Mouse (Mus musculus) heart, adult 2 months (tissue): Measurements from ENCODE around the gene Nmi. TPM values are rescaled to one million over a fixed set of nuclear protein-coding genes. Genes with fewer than 3 reads are reported as not detected.

Experiments
- DNase-seq, 2 experiments: peaks; one replicate each; pipeline ENCODE4 v3.0.0; 2021
- H3K27ac ChIP-seq: fragments of 200-600 bp; 2 replicates; pipeline ENCODE4 v1.8.1; 2022
- H3K27me3 ChIP-seq: fragments of 200-500 bp; 2 replicates; pipeline ENCODE4 v1.6.1; 2012; ENCODE audit warnings: mild to moderate bottlenecking, low read length, inconsistent platforms, mixed read lengths; ENCODE audit not compliant: control insufficient read depth, insufficient read depth
- H3K36me3 ChIP-seq: fragments of 200-500 bp; 2 replicates; pipeline ENCODE4 v1.6.1; 2012; ENCODE audit warnings: low read length, inconsistent platforms; ENCODE audit not compliant: control insufficient read depth, insufficient read depth
- H3K4me1 ChIP-seq: fragments of 200-500 bp; 2 replicates; pipeline ENCODE4 v1.6.1; 2011; ENCODE audit warnings: low read length; ENCODE audit not compliant: control insufficient read depth, insufficient read depth
- H3K4me3 ChIP-seq: fragments of 200-600 bp; 2 replicates; pipeline ENCODE4 v1.8.1; 2022
- H3K79me2 ChIP-seq: fragments of 200-500 bp; replicated peaks from 2 replicates; pipeline ENCODE4 v1.6.1; 2012; ENCODE audit warnings: mild to moderate bottlenecking, inconsistent platforms, low read length, moderate library complexity, mixed read lengths; ENCODE audit not compliant: control insufficient read depth, insufficient read depth
- H3K9ac ChIP-seq: fragments of 200-500 bp; 2 replicates; pipeline ENCODE4 v1.6.1; 2012; ENCODE audit warnings: low read depth, mild to moderate bottlenecking, control low read depth, inconsistent platforms, low read length, mixed read lengths
- CTCF ChIP-seq: fragments of 200-600 bp; IDR thresholded peaks from 2 replicates; pipeline ENCODE4 v1.8.1; 2022; ENCODE audit warnings: antibody characterized with exemption, mild to moderate bottlenecking, moderate library complexity
- EP300 ChIP-seq: fragments of 200-500 bp; IDR thresholded peaks from 2 replicates; pipeline ENCODE4 v1.6.1; 2011; ENCODE audit warnings: low read depth, low read length, control low read depth; ENCODE audit not compliant: insufficient read depth
- POLR2A ChIP-seq: fragments of 200-500 bp; IDR thresholded peaks from 2 replicates; pipeline ENCODE4 v1.6.1; 2011; ENCODE audit warnings: mild to moderate bottlenecking, low read depth, low read length, control low read depth; ENCODE audit not compliant: insufficient read depth
- WGBS: fragments of 180-500 bp; shearing (Covaris S2); methylation state at CpG from one replicate; pipeline ENCODE4 v1.1.7; 2018; 5-methylcytosine and 5-hydroxymethylcytosine counted together
- intact Hi-C: fragments of 180-260 bp; cut with DNase I; formaldehyde crosslinking; loops from one replicate; pipeline ENCODE4 v1.15.1; 2025
- polyA plus RNA-seq: library from polyadenylated mRNA; depleted of rRNA; stranded (reverse); fragments of >200 nt; gene quantifications from 2 replicates; pipeline ENCODE4 v1.2.3, GENCODE M21; 2012; rRNA removed
- total RNA-seq, 2 experiments: library from RNA; stranded (reverse); gene quantifications; 2 replicates each; pipeline ENCODE4 v1.2.3; 2021

The Nmi gene
- total and polyA plus RNA-seq, 3 experiments, result 3.2 to 6.7 (median 5.1) TPM

DNA sequence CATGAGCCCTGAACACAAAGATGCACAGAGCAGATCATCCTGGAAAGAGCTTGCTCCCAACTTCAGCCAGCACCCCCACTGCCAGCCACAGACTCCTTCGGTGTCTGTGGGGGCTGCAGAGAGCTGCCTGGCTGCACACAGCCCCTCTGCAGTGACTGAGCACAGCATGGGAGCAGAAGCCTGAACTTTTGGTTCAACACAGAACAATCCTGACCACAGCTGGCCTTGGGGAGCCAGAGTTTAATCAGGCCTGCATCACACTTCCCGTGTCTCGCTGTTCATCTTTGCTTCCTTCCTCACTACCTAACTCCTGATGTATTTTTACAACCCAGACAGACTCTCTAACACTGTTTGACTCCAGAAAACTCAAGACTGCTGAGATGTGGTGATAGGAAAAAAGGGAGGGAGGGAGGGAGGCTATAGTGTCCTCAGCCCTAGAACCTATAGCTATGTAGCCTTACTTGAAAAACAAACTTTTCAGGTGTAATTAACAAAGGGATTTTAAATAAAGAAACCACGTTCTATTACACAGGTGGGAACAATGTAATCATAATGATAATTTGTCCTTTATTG lies 65.7 kb downstream of the Nmi start:
- no peaks in the 10 kb centered on the region for H3K27me3 ChIP-seq
- H3K79me2 ChIP-seq, result no peaks in the 10 kb centered on the region
- H3K27ac ChIP-seq, result no peak overlapping the region
- H3K9ac ChIP-seq, result no peak overlapping the region
- H3K4me3 ChIP-seq, result no peak overlapping the region
- H3K4me1 ChIP-seq, result no peaks in the 10 kb centered on the region
- DNase-seq, result no peak
- 53% methylated on average over 4 of the region's 4 CpGs for WGBS
- H3K36me3 ChIP-seq, result no peaks in the 10 kb centered on the region
- TF ChIP-seq POLR2A (no peak), EP300 (no peak), CTCF (no peak)
- intact Hi-C loops, result no loop called here

GRCm38 (mm10) chr2:51905637-51906036 lies 67.7 kb downstream of the Nmi start:
- TF ChIP-seq EP300 (no peak), POLR2A (no peak), CTCF (no peak)
- Histone ChIP-seq H3K9ac (no peak overlapping the region), H3K27me3 (no peaks in the 10 kb centered on the region), H3K79me2 (no peaks in the 10 kb centered on the region), H3K27ac (no peak overlapping the region), H3K4me3 (no peak overlapping the region), H3K4me1 (no peaks in the 10 kb centered on the region), H3K36me3 (no peaks in the 10 kb centered on the region)
- WGBS, result 83% methylated on average over 8 of the region's 8 CpGs
- DNase-seq, result no peak
- intact Hi-C loops, result no loop called here

Other genes starting within 250 kb of the Nmi start
- 1 to 10 TPM; 3.9 to 4.0 TPM for gene Rbm43, start 38.3 kb downstream of the Nmi start, total RNA-seq
- 3.6 and 4.5 TPM in 2 replicates for gene Rbm43, start 38.3 kb downstream of the Nmi start, polyA plus RNA-seq
- gene Tnfaip6, start 64.5 kb upstream of the Nmi start, total RNA-seq, result 1 to 10 TPM; 1.1 TPM
- gene Tnfaip6, start 64.5 kb upstream of the Nmi start, polyA plus RNA-seq, result 0.41 and 1.1 TPM in 2 replicates
- 10 to 100 TPM; 19.3 to 21.9 TPM for gene Rif1, start 99.3 kb upstream of the Nmi start, total RNA-seq
- gene Rif1, start 99.3 kb upstream of the Nmi start, polyA plus RNA-seq, result 2.4 and 4.2 TPM in 2 replicates